Mouse (Mus musculus) activated CD4-positive, CD25-positive, alpha-beta regulatory T cell, adult 4 months (primary cell): Measurements from ENCODE around the gene Exph5. TPM values are rescaled to one million over a fixed set of nuclear protein-coding genes. Genes with fewer than 3 reads are reported as not detected.

ENCODE experiments used
- ATAC-seq: one replicate; pipeline ENCODE4 v1.8.0; 2017
- polyA plus RNA-seq, 2 experiments: library from polyadenylated mRNA; unstranded; fragments of 100-300 nt; shearing (Covaris generic); gene quantifications; one replicate each; pipeline ENCODE4 v1.2.1; 2017

The Exph5 gene
- polyA plus RNA-seq, 2 experiments from 2014 or later: 0.17 to 0.37 TPM

- no peak for ATAC-seq
Measured at GRCm38 (mm10) chr9:53321683-53322082, 20.2 kb downstream of the Exph5 start.

- ATAC-seq: no peak
Measured at GRCm38 (mm10) chr9:53323419-53324251, 22.2 kb downstream of the Exph5 start.

GRCm38 (mm10) chr9:53325363-53326090 is 24.1 kb downstream of the Exph5 start:
- ATAC-seq: no peak

- ATAC-seq: no peak
Measured at GRCm38 (mm10) chr9:53328203-53328602, 26.7 kb downstream of the Exph5 start.

GRCm38 (mm10) chr9:53329301-53330206 is 28.1 kb downstream of the Exph5 start:
- ATAC-seq: no peak

GRCm38 (mm10) chr9:53330247-53330646 is 28.8 kb downstream of the Exph5 start:
- ATAC-seq: no peak

- no peak for ATAC-seq
Measured at GRCm38 (mm10) chr9:53333436-53333835, 32.0 kb downstream of the Exph5 start.

GRCm38 (mm10) chr9:53335131-53335530 is 33.7 kb downstream of the Exph5 start:
- ATAC-seq: no peak

GRCm38 (mm10) chr9:53339603-53340002 is 38.1 kb downstream of the Exph5 start:
- no peak for ATAC-seq

- ATAC-seq: no peak
Measured at GRCm38 (mm10) chr9:53340328-53340916, 39.0 kb downstream of the Exph5 start.

GRCm38 (mm10) chr9:53340969-53341368 is 39.5 kb downstream of the Exph5 start:
- ATAC-seq: no peak

- ATAC-seq: no peak
Measured at GRCm38 (mm10) chr9:53341981-53342380, 40.5 kb downstream of the Exph5 start.

GRCm38 (mm10) chr9:53344646-53345432 is 43.4 kb downstream of the Exph5 start:
- no peak for ATAC-seq

GRCm38 (mm10) chr9:53345728-53346127 is 44.3 kb downstream of the Exph5 start:
- ATAC-seq: no peak

- ATAC-seq: no peak
Measured at GRCm38 (mm10) chr9:53346402-53346801, 44.9 kb downstream of the Exph5 start.

GRCm38 (mm10) chr9:53349211-53349610 is 47.7 kb downstream of the Exph5 start:
- no peak for ATAC-seq

GRCm38 (mm10) chr9:53350331-53350730 is 48.9 kb downstream of the Exph5 start:
- ATAC-seq: no peak

GRCm38 (mm10) chr9:53351899-53352298 is 50.4 kb downstream of the Exph5 start:
- no peak for ATAC-seq

- no peak for ATAC-seq
Measured at GRCm38 (mm10) chr9:53353161-53353560, 51.7 kb downstream of the Exph5 start.

- ATAC-seq: no peak
Measured at GRCm38 (mm10) chr9:53356219-53357155, 55.0 kb downstream of the Exph5 start.
